Mouse (Mus musculus): Measurements from ENCODE around the gene Polr2h.

GRCm38 (mm10) chr16:20712889-20713288 is 4.6 kb upstream of the Polr2h start:
- no peak for TF ChIP-seq CTCF (IDR thresholded peaks at IDR 0.05; ENCODE audit: low read depth)
- peak; percentile 37; the same call in 1 of the 2 replicates for TF ChIP-seq EP300 (IDR thresholded peaks at IDR 0.05; ENCODE audit: low read depth)

Data from liver, postnatal 0 days (tissue).